Mouse (Mus musculus): ENCODE measurements at regions not wholly inside any gene's neighbourhood (a gene's known extent, or its start where the extent isn't known, plus 50 kb on each side); places are given as distances from the start of the nearest gene placed in this dataset.

GRCm38 (mm10) chr9:74342176-74342575 lies 232.0 kb downstream of the Wdr72 start:
- DNase-seq, result no peak
- intact Hi-C loops (cut with DNase I; ENCODE audit: low total_unique reads), result no loop called here

DNA sequence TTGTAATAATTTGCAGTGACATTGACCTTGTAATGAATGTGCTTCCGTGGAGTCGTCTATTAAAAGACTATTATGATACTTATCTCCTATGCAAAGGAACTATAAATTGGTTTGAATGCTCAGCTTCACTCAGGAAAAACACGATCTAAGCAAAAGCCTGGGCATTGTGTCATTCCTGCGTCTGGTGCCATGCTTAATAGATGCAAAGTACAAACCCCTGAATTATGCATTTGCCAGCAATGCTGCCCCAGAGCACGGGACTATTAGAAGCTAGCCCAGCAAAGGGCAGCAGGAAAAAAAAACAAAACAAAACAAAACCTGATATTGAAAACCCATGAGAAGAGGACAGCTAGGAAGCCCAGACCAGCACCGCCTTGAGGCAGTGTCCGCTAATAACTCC lies 234.9 kb downstream of the Wdr72 start:
- intact Hi-C loops (cut with DNase I; ENCODE audit: low total_unique reads), result no loop called here

GRCm38 (mm10) chr9:74348776-74349175 lies 238.6 kb downstream of the Wdr72 start:
- intact Hi-C loops (cut with DNase I; ENCODE audit: low total_unique reads), result no loop called here
- no peak for DNase-seq

More for the DNA sequence above, 234.9 kb downstream of the Wdr72 start:
- no peak for DNase-seq

DNA sequence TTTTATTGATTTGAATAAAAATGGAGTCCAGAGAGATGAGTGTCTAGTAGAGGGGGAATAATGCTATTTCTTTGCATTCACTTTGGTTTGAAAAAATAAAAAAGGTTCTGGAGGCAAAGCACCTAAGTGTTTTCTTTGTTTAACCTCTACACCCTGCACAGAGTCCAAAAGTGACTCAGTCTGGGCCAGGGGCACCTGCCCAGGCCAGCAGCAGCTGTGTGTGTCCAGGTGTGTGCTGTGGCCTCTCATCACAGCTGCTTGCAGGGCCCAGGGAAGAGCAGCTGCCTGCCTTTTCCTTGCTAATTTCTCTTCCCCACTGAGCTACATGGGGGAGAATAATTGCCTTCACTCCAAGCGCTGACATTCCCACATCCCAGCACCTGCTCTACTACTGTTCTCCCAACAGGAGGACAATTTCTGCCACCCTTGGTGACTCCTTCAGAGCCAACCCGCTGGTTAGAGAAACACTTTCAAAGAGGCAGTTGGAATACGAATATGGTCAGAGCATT lies 255.8 kb downstream of the Wdr72 start:
- intact Hi-C loops (cut with DNase I; ENCODE audit: low total_unique reads), result no loop called here
- DNase-seq, result no peak

DNA sequence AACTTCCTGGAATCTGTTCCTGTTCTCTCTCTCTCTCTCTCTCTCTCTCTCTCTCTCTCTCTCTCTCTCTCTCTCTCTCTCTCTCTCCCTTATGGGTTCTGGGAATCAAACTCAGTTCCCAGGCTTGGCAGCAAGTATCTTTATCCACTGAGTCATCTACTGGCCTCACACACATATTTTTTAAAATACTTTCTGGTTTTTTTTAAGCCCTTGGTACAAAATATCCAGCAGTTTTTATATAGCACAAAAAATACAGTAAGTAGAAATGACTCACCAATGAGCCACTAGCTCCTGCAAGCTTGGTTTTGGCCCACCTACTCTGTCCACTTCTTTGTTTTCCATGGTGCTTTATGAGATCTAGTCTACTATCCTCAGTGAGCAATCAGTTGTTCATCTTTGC lies 266.0 kb downstream of the Wdr72 start:
- no peak for DNase-seq
- intact Hi-C loops (cut with DNase I; ENCODE audit: low total_unique reads), result no loop called here

- DNase-seq, result no peak
- intact Hi-C loops (cut with DNase I; ENCODE audit: low total_unique reads), result no loop called here
Observed at GRCm38 (mm10) chr9:74377204-74377603, 267.0 kb downstream of the Wdr72 start.

DNA sequence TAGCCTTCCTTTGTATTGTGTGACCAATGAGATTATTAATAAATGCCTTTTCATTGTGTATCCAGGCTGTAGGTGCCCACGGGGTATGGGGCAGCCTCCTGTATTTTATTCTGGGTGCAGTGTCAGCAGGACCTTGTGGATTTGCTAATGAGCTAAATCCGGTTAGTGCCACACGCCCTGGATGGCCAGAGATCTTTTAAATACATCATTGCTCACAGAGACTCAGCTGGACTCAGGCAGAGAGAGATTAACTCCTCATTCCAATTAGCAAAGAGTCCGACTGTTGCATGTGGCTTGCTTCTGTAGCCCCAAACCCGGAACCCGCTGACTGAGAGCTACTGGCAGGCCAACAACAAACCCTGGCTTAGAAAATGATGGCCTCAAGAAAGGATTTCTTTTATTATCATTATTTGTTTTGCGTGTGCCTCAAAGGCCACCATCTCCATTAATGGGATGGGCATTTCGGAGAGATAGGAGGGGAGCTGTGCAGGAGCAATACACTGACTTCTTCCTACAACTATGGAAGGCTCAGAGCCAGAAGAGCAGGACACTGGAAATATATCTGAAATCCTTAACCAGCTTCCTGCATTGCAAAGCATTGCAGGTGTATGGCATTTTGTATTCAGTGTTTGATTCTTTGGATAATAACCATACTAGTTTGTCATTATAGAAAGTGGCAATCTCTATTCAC lies 274.2 kb downstream of the Wdr72 start:
- DNase-seq, result no peak
- intact Hi-C loops (cut with DNase I; ENCODE audit: low total_unique reads), result no loop called here

- intact Hi-C loops (cut with DNase I; ENCODE audit: low total_unique reads), result no loop called here
Observed at GRCm38 (mm10) chr9:74425594-74425993, 315.4 kb downstream of the Wdr72 start.

GRCm38 (mm10) chr9:74449981-74450380 lies 339.8 kb downstream of the Wdr72 start:
- no peak for DNase-seq
- intact Hi-C loops (cut with DNase I; ENCODE audit: low total_unique reads), result no loop called here

More at GRCm38 (mm10) chr9:74425594-74425993, 315.4 kb downstream of the Wdr72 start:
- no peak for DNase-seq

- intact Hi-C loops (cut with DNase I; ENCODE audit: low total_unique reads), result no loop called here
- DNase-seq, result no peak
Observed at GRCm38 (mm10) chr9:74461084-74461483, 350.9 kb downstream of the Wdr72 start.

DNA sequence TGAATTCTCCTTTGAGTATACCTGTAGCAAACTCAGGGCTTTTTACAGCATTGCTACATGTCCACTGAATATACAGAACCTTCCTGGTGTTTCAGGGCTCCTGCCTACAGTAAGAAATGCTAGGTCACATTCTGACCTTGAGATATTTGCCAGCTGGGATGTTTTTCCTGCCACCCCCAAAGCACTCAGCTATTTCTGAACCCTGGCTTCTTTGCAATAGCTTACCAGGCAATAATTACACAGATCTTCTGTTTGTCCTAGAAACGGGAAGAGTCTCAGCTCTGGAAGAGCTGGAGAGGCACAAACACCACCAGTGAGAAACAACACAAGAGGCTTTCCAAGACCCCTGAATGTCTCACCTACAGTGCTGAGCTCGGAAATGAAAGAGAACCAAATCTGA lies 366.7 kb downstream of the Wdr72 start:
- no peak for DNase-seq
- intact Hi-C loops (cut with DNase I; ENCODE audit: low total_unique reads), result no loop called here

- intact Hi-C loops (cut with DNase I; ENCODE audit: low total_unique reads), result no loop called here
- DNase-seq, result no peak
Observed at GRCm38 (mm10) chr9:74479273-74479672, 369.1 kb downstream of the Wdr72 start.

GRCm38 (mm10) chr9:74513887-74514286 lies 347.8 kb upstream of the Onecut1 start:
- no peak for DNase-seq
- intact Hi-C loops (cut with DNase I; ENCODE audit: low total_unique reads), result no loop called here

DNA sequence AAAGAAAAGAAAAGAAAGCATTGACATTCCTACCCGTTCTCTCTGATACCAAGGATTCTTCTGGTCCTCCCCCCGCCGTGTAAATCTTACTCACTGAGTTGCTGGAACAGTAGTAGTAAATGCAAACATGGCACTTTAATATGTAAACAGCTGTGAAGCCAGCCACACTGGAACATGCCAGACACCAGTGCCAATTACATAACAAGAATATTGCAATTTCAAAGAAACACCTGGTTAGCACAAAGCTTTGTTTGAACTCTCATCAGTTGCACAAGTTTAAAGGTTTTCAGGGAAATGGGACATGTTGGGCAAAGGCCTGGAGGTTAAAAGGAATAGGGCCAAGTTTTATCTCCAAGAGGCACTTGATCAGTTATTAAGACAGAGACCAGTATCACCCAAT lies 333.2 kb upstream of the Onecut1 start:
- no peak for DNase-seq
- intact Hi-C loops (cut with DNase I; ENCODE audit: low total_unique reads), result no loop called here

- intact Hi-C loops (cut with DNase I; ENCODE audit: low total_unique reads), result no loop called here
- DNase-seq, result peak; percentile 11
Observed at GRCm38 (mm10) chr9:74530317-74530716, 331.4 kb upstream of the Onecut1 start.

- intact Hi-C loops (cut with DNase I; ENCODE audit: low total_unique reads), result no loop called here
- no peak for DNase-seq
Observed at GRCm38 (mm10) chr9:74530748-74531147, 331.0 kb upstream of the Onecut1 start.

GRCm38 (mm10) chr9:74531986-74532385 lies 329.7 kb upstream of the Onecut1 start:
- intact Hi-C loops (cut with DNase I; ENCODE audit: low total_unique reads), result no loop called here
- no peak for DNase-seq

DNA sequence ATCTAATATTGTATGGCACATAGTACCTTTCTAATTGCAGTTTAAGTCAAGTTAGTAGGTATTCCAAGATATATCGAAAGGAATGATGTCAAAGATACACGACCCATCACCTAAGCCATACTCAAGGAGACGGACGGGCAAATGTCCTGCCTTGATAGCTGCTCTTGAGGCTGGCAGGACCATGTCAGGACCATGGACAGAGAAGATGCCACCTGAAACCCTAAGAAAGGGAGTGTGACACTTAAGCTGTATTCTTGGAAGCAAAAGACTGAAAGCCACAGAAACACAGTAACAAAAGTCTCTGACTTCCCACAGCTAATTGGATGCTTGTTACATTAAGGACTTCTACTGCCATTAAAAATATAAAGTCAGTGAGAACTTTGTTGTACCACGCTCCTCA lies 326.7 kb upstream of the Onecut1 start:
- DNase-seq, result no peak
- intact Hi-C loops (cut with DNase I; ENCODE audit: low total_unique reads), result no loop called here

DNA sequence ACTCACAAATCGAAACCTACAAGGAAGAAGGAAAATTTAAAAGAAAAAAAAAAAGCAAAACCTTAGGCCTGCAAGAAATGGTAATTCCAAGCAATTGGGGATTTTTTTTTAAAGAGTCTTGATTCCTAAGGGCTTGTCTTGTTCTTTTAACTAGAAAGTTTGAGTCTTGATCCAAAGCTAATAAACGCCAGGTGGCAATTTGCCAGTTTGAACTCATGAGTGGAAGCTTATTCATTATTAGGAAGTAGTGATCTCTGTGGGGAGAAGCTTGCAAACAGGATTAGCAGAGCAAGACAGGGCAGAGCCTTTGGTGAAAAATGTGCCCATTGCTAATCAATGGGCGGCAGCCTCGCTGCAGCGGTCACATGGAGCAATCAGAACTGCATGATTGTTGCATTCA lies 305.6 kb upstream of the Onecut1 start:
- intact Hi-C loops (cut with DNase I; ENCODE audit: low total_unique reads), result no loop called here
- DNase-seq, result no peak

GRCm38 (mm10) chr9:74592757-74593156 lies 269.0 kb upstream of the Onecut1 start:
- no peak for DNase-seq
- intact Hi-C loops (cut with DNase I; ENCODE audit: low total_unique reads), result no loop called here

DNA sequence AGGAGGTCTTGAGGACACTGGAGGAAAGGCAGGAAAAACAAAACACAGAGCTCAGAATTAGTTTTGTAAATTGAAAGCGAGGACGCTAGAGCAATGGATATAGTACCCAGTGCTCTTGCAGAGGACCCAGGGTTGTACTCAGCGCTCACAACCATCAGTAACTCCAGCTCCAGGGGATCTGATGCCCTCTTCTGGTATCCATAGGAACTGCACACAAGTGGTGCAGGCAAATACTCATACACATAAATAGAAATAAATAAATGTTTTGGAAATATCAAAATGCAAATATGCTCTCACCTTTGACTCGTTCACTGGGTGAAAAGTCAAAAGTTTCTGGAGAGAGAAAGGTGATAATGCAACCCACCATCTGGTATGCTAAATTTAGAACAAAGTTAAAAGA lies 267.8 kb upstream of the Onecut1 start:
- intact Hi-C loops (cut with DNase I; ENCODE audit: low total_unique reads), result no loop called here

DNA sequence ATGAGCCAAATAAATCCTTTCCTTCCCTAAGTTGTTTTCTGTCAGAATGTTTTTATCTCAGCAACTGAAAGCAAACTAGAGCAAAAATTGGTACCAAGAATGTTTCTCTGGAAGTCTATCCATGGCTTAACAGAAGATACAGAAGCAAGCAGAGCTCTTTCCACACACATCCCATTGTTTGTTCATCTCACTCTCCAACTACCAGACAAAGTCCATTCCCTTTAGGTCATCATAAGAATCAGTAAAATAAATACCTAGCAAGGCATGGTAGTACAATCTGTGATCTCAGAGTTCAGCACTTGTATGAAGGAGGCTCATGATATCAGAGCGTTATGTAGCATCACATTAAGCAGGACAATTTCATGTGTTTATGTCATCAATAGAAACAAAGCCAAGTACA lies 257.3 kb upstream of the Onecut1 start:
- DNase-seq, result no peak
- intact Hi-C loops (cut with DNase I; ENCODE audit: low total_unique reads), result no loop called here

More for the DNA sequence above, 267.8 kb upstream of the Onecut1 start:
- no peak for DNase-seq

All from gastrocnemius, postnatal 14 days (tissue).